Mouse (Mus musculus) kidney, adult 18-20 months (tissue): ENCODE measurements around the gene Ccdc150.
A peak's percentile ranks its signal among the peaks of the same experiment; 100 is the strongest.

ENCODE experiments used
- DNase-seq: peaks from one replicate; pipeline ENCODE4 v3.0.0; 2021

Gene Ccdc150

DNA sequence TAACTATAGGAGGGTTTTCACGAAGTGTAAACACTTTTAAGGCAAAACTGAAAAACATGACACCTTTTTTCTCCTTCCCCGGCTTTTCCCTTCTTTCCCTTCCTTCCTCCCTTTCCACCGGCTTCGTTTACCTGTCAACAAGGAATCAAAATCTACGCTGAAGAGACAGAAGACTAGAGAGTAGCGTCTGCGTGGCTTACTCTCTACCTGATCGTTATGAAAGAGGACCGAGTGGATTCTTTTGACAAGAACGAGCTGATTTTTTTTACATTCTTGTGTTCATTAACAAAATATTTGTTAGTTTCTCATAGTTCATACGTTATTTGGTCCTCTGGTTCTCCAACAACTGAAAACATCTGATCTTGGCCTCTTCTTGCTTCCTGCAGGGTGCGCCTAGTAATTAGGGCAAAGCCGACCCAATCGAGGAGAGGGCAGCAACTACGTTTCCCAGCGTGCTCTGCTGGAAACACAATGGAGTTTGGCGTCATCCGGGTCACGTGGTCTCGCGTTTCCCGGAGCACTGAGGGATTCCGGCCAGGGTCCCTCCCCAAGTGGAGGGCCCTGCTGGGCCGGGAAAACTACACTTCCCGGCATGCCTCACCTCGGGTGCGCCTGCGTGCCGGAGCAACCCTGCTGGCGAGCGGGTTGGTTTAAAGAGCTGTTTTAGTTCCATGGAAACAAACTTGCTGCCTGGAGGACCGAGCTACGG, at the start of gene Ccdc150:
Gene Ccdc150, plus strand, starts transcription at position 526 of the 709 bp plus-strand sequence.
- peak; percentile 96 for DNase-seq

DNA sequence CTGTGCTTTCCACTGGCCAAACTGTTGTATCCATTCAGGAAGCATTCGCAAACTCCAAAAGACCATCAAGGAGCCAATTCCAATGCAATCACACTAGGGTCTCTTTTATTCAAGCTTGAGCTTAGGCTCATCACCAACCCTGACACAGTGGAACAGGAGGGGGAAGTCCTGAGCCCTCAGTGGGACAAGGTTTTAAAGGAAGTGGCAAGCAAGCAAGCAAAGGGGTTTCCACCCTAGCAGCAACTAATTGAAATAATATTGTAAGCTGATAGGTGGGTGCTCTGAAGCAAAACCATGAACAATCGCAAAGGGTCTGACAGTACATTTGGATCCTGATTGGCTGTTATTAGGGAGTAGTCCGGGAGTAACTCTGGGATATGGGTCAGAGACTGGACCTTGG, 30.2 kb upstream of the Ccdc150 start:
- no peak for DNase-seq

DNA sequence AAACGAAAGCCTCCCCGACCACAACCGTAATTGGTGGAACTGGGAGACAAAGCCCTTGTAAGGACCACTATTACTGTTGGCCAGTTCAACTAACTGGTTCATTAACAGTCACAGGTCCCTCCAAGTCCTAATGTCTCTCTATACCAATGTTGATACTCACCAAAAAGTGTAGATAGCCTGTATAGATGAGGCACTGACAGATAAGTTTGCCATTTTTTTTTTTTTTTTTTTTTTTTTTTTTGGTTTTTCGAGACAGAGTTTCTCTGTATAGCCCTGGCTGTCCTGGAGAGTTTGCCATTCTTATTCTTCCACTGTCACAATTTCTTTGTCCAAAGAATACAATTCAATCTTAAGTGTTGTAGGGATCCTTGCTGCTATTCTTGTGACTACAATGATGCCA, 7.8 kb upstream of the Ccdc150 start:
- no peak for DNase-seq

DNA sequence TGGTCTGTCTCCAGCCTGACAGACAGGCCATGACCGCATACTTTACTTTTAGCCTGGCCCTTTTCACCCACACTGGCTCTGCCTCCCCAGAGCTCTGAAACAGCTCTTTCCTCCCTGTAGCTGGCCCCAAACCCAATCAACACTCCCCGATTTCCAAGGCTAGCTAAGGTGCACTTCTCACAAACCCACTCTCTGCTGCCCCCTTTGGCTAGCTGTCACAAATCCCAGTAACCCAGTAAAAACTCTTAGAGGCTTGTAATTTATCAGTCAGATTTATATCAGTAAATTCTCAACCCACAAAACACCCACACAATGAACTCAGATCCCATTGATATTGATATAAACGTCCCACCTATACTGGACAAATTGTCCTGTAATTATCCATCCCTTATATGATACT, 25.1 kb downstream of the Ccdc150 start:
- DNase-seq: no peak

DNA sequence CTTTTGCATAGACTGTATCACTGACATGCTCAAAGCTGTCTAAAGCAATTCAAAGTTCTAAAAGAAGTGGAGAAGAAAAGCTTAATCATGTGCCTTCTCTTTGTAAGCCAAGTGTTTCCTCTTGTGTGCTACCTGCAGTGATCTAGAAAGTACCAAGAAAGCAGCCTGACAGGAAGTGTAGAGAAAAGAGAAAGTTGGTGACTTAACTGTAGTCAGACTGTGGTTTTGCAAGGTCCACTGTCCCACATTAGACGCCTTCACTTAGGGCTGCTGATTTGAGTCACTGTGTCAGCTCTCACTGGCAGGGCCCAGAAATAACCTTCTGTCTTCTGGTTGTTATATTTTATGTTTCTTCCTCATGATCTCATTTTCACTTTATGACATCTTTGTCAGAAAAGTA, 29.1 kb downstream of the Ccdc150 start:
- DNase-seq: no peak

DNA sequence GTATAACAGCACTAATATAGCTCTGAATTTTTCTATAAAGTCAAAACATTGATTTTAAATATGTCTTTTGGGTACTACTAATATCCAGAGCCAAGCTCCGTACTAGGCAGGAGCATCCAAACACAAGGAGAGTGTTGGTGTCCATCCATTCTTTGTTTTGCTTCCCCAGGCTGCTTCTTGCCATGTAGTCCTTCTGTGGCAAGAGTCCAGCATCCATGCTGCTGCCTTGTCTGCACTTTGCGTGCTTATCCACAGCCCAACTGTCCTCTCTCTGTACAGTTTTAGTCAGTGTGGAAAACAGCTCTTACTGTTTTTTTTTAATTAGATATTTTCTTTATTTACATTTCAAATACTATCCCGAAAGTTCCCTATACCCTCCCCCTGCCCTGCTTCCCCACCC, 30.2 kb downstream of the Ccdc150 start:
- no peak for DNase-seq

DNA sequence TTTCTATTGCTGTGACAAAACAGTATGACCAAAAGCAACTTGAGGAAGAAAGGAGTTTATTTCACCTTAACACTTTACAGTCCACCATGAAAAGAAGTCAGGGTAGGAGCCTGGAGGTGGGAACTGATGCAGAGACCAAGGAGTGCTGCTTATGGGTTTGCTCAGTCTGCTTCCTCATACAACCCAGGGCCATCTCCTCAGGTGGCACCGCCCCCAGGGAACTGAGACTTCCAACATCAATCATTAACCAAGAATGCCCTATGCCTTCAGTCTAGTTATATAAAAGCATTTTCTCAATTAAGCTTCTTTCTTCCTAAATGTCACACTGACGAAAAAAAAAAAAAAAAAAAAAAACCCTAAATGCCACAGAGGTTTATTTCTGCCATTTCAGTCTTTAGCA, 55.9 kb downstream of the Ccdc150 start:
- DNase-seq: peak; percentile 40

DNA sequence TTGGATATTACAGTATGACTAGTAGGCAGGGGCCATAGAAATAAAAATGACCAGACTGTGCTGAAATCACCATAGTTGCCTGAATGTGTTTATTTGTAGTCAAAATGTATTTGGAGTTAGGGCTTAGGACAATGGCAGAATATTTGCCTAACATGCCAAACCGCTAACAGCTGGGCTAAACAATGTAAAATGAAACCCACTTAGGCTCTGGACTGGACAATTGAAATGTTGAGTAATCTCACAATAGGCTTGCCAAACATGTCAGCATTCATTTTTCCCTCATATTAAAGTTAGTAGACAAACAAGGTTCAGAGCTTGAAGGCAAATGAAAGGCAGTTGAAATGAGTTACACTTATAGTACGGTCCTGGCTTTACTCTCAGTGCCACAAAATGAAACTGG, 76.2 kb downstream of the Ccdc150 start:
- no peak for DNase-seq

DNA sequence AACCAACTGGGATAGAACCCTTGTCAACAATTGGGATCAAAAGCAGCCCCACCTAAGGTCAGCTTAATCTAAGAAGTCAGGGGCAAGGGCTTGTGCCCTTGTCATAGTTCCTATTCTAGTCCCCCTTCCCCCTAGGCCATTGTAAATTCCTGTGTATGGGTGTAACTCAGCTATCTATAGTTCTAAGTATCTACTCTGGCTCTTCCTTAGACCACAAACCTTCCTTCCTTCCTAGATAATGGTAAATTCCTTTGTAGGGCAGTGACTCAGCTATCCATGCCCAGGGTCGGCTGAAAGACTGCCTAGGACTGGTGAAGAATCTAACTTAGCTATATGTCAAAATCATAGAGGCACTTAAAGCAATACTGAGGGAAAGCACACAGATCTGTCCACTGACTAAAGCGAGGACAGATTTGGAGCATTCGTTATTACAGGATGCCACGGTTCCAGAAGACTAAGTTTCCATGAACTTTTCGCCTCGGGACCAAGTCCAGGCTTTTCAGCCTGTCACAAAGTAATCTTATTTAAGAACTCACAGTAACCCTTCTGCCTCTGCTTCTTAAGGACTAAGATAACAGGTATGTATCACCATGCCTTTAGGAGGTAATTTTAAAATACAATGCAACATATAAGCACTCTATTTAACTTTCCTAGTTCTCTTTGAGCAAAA, 77.5 kb downstream of the Ccdc150 start:
- DNase-seq: no peak

DNA sequence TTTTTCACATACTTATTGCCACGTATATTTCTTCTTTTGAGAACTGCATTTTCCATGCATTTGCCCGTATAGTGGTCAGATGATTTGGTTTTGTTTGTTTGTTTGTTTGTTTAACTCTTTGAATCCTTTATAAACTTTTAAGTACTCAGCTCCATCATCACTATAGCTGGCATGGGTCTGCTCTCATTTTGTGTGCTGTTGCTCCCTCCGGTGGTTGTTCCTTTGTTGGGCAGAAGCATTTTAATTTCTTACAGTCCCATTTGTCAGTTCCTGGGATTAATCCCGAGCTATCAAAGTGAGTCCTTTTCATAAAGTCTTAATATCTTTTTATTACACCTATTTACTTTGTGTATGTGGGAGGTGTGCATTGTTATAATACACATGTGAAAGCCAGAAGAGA, 82.5 kb downstream of the Ccdc150 start:
- DNase-seq: peak; percentile 19

DNA sequence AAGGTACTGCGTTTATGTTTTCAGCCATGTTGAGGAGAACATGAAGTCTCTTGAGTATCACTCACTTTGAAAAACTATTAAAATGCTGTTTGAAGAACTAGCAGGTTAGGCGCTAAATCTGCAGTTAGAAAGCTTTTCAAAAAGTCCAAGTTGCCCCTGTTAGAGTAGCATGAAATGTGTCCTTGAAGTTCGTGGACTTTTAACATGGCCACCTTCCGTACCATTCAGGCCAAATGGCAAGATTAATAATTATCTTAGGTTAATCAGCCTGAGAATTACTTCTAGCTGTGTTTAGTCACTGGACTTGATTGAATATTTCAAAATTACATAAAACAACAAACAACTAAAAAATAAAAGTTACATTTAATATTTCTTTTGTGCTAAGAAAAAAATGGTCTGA, 104.3 kb downstream of the Ccdc150 start:
- DNase-seq: no peak

DNA sequence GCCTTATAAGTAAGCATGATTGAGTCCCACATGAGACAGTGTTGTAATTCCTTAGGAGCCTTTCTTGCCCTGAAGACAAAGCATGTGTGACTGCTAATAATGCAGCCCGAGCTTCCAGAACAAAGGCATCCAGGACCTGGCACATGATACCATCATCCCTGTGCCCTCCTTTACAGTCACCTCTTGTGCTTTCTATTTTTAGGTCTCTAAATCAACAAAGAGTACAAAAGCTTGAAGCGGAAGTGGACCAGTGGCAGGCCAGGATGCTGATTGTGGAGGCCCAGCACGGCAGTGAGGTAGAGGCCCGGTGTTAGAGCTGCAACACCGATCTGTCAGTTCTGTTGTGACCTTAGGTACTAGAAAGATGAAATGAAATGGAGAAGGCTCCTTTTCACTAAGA, 105.0 kb downstream of the Ccdc150 start:
- no peak for DNase-seq

DNA sequence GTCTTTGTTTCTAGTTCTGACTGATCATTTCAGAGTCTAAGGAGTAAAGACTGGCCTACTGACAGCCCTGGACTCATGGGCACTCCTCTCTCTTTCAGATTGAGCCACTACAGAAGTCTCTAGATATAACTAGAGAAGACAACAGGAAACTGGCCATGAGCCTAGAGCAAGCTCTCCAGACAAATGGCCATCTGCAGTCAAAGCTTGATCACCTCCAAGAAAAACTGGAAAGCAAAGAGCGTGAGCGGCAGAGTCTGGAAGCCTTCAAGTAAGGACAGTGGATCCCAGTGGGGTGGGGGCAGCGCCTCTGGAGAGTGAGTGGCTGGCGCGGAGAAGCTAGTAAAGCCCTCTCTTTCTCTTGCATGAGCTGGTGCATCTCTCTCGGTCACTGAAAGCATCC, 106.1 kb downstream of the Ccdc150 start:
- DNase-seq: no peak

DNA sequence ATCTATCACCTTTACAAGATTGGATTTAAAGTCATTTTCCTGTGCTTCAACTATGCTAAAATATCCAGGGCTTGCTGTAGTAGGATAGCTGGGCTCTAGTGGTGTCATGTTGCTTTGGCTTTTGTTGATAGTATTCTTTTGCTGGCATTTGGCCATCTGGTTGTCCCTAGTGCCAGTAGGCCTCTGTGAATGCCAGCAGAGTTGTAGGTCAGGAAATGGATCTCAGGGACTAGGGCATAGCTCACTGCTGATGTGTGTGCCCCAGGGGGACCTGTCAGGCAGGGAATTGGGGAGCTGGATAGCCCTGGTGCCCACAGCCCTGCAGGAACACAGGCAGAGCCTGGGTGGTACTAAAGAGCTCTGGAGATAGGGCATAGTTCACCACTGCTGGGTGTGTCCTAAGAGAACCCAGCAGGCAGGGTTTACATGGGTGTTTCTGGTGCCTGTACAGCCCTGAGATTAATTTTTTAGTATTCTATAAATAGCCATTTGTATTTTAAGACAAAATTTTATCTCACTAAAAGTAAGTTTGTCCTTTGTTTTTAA, 127.1 kb downstream of the Ccdc150 start:
- no peak for DNase-seq

DNA sequence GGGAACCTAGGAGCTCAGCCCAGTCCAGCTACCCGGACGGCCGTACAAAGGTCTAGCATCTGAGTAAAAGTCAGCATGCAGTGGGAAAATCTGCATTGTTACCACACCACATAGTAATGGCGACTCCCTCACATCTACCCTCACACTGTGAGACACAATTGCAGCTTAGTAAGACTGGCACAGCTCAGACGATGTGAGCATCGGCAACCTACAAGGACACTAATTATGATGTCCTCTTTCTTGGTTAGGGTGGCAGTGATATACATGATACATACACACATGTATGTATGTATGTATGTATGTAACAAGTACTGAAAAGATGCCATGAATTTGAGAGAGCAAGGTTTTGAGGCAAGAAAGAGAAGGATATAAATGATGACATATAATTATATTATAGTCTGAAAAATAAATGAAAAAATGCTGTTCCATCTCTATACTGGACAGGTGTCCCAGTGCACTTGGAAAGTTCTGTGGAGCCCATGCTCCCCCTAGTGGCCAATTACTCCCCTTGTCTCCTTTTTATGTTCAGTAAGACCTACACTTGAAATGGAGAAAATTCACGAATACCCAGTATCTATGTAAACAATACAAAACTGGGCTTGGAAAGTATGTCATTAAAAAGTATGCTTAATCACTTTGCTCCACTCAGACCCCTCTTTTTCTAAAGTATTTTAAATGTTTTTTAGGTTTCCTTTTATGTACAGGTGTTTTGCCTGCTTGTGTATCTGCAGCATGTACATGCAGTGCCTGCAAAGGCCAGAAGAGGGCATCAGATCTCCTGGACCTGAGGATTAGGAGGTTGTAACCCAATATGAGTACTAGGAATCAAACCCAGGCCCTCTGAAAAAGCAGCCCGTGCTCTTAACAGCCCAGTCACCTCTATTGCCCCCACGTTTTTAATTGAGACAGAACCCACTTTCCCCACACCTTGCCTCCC, 130.8 kb downstream of the Ccdc150 start:
- peak; percentile 55 for DNase-seq

DNA sequence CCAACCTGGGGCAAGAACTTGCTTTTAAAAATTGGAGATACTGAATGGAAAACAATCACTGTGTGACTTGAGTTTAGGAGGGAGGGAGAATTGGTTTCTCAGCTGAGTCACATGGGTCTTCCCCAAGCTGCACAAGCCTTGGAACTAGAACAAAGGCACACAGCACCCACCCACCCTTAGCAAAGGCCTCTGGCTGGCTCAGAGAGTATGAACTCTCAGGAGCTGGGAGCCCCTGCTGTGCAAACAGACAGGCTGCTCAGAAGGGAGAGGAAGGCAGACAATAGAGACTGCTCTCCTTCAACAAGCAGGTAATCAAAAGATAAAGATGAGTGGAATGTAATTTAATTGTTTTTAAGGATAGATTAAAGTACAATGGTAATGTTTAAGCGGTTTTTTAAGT, 133.7 kb downstream of the Ccdc150 start:
- DNase-seq: no peak

DNA sequence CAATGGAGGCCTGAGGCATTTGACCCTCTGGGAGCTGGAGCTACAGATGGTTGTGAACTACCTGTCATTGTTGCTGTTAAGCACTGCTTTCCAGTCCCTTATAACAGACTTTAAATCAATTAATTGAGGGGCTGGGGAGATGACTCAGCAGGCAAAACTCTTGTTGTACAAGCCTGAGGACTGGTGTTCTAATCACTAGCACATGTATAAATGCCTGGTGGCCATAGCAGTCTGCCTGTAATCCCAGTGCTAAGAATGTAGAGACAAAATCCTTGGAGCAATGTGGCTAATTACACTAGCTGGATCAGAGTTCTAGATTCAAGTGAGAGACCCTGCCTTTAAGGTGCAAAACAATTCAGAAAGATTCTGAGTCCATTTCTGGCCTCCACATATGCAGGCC, 152.3 kb downstream of the Ccdc150 start:
- no peak for DNase-seq
